Mouse (Mus musculus) fibroblast of lung, adult 2 months (primary cell): ENCODE results near the gene Bmp2.

Source experiments
- DNase-seq: peaks from one replicate; pipeline ENCODE4 v3.0.0-alpha.2; 2011; ENCODE audit warnings: low read depth

The Bmp2 gene

DNA sequence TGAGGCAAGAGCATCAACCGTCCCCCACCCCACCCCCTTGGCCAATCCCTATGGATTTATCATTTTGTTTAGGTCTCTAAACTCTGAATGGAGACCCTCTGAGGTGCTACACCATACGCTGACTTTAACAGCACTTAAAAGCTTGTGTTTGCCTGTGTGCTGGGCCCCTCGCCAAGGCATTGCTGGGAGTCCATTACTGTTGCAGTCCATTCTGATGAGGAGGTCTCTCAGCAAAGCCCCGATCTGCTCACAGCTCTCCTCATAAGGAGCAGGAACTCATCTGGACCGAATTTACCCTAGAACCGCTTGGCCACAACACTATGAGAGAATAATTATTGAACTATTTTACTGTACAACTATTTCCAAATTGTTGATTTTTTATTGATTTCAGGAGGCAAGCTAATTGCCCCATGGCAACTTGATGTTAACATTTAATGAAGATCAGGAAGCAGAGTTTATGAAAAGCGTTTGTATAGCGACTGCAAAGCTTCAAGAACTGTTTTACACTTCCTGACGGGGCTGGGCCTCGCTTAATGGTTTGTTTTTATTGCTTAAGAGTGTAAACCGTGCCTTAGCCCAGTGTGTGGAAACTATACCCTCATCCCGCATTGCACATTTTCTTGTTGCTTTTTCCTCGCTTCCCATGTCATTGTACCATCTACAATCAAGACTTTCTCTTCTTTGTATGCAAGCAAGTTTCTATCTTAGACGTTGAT lies 14.2 kb downstream of the Bmp2 start:
- no peak for DNase-seq

DNA sequence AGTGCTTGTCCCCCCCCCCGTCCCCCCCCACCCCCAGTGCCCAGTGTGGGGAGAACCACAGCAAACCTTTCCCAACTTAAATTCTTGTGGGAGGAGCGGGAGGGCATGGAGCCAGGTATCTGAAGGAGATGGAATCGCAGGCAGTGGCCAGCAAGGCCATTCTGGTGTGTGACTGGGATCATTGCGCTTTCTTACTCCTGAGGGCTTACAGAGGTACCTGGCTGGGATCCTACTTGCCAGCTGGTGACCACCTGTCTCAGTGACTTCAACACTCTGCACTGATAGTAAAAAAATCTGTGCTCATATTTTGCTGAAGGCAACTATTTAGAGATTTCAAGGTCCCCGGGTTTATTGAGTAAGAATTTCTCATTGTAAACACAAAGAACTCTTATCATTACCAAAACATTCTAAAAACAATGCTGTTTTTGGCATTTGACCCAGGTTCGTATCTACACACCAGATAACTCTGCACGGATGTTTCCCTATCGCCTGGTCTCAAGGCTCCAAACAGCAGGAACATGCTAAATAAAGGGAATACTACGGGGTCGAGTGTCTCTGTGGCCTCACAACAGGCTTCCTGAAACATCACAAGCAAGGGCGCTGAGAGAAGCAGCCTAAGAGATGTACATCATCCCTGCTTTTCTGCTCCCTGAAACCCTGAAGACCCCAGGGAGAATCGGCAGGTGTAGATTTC lies 39.8 kb downstream of the Bmp2 start:
- DNase-seq, result no peak
